In genomic region chr10:4107661-4108338, GRCm38 (mm10) we compare ENCODE assay signal across 8 mouse cellular contexts.
DNase-seq lines count a peak whose midpoint lies in the region; TF ChIP-seq lines count a peak whose summit lies in the region.

No protein-coding gene starts in this region.

- H3K27ac ChIP-seq in CH12.LX (ENCODE audit: insufficient read depth, low read depth) = no peak overlapping the region
- H3K27ac ChIP-seq in heart, embryonic 10.5 days = peak overlapping the region; percentile 86

- H3K4me3 ChIP-seq in CH12.LX (replicated peaks in 1 of 3; ENCODE audit: low read depth in 2 of 3, low read length in 2 of 3, poor library complexity in 1 of 3) = no peak overlapping the region
- H3K4me3 ChIP-seq in heart, embryonic 10.5 days = no peak overlapping the region

- H3K4me2 ChIP-seq in CH12.LX (ENCODE audit: insufficient read depth, low read depth, poor library complexity, severe bottlenecking) = no peak overlapping the region

- no peaks in the 10 kb centered on the region for H3K9me3 ChIP-seq in CH12.LX (replicated peaks; ENCODE audit: low read length)
- H3K9me3 ChIP-seq in heart, embryonic 10.5 days = no peaks in the 10 kb centered on the region

- no peak overlapping the region for H3K9ac ChIP-seq in CH12.LX (ENCODE audit: insufficient read depth, low read depth)

- no peak for TF ChIP-seq POLR2A in CH12.LX (IDR thresholded peaks at IDR 0.05; ENCODE audit: low read depth, low read length)

- no peaks in the 10 kb centered on the region for H3K27me3 ChIP-seq in CH12.LX (replicated peaks)
- H3K27me3 ChIP-seq in heart, embryonic 10.5 days (ENCODE audit: insufficient read depth, poor library complexity, severe bottlenecking) = no peaks in the 10 kb centered on the region

- peaks cover 0 to 23% of the 10 kb centered on the region in 2 experiments; a peak in 2 of 4 replicates for H3K4me1 ChIP-seq in CH12.LX (ENCODE audit: control insufficient read depth in 1 of 2, insufficient read depth in 2 of 2)
- peaks cover 52% of the 10 kb centered on the region for H3K4me1 ChIP-seq in heart, embryonic 10.5 days

- no peak for TF ChIP-seq EP300 in CH12.LX (IDR thresholded peaks at IDR 0.05; ENCODE audit: low read length)

- no peak for TF ChIP-seq CTCF in CH12.LX (conservative IDR thresholded peaks at IDR 0.05 in 1 of 2, IDR thresholded peaks at IDR 0.05 in 1 of 2; ENCODE audit: low read depth in 2 of 2, low read length in 2 of 2)

- H3K79me2 ChIP-seq in CH12.LX (replicated peaks; ENCODE audit: control insufficient read depth, extremely low read depth, insufficient read depth, poor library complexity, severe bottlenecking) = no peaks in the 10 kb centered on the region

- peaks cover 55 to 85% of the 10 kb centered on the region in 2 experiments for H3K36me3 ChIP-seq in CH12.LX (replicated peaks in 1 of 2; ENCODE audit: control insufficient read depth in 1 of 2, insufficient read depth in 1 of 2, low read length in 1 of 2)
- peaks cover 14% of the 10 kb centered on the region for H3K36me3 ChIP-seq in heart, embryonic 10.5 days

- DNase-seq in CH12.LX (ENCODE audit: extremely low read depth) = peak; percentile 31
- peak; percentile 68 for DNase-seq in adrenal gland, postnatal 14 days
- DNase-seq in heart, embryonic 10.5 days (ENCODE audit: low spot score) = peak; percentile 94
- peak; percentile 80 for DNase-seq in kidney, adult 9 months
- peak; percentile 79 for DNase-seq in lung, postnatal 10 days
- no peak for DNase-seq in frontal cortex, postnatal 10 days (ENCODE audit: low spot score in 2 of 2)
- no peak for DNase-seq in frontal cortex, postnatal 14 days (ENCODE audit: low spot score in 2 of 2)
- no peak for DNase-seq in c-Kit-positive CD71-positive TER-119-positive erythroid progenitor cells, embryonic 14.5 days (ENCODE audit: low spot score)

- 17% methylated on average over 7 of the region's 7 CpGs for WGBS in heart, embryonic 10.5 days

- no peak for TF ChIP-seq RAD21 in CH12.LX (IDR thresholded peaks at IDR 0.05; ENCODE audit: low read depth, low read length)

- in situ Hi-C loops in CH12.LX (cut with MboI; ENCODE audit: low pct_ligation_motif_present, low pct_unique_long_range_greater_than_20kb, low sequenced_read_pairs) = no loop called here

- dilution Hi-C loops in CH12.LX (cut with MboI; ENCODE audit: extremely low pct_ligation_motif_present, extremely low pct_unique_long_range_greater_than_20kb, low sequenced_read_pairs) = no loop called here

TF ChIP-seq in CH12.LX, 34 proteins besides CTCF, POLR2A, EP300 and RAD21:
- TF ChIP-seq SIN3A (IDR thresholded peaks at IDR 0.05; ENCODE audit: low read length) (no peak), SMC3 (IDR thresholded peaks at IDR 0.05; ENCODE audit: low read depth, low read length) (no peak), MAZ (IDR thresholded peaks at IDR 0.05; ENCODE audit: low read depth, low read length) (no peak), TBP (conservative IDR thresholded peaks at IDR 0.05; ENCODE audit: low read depth, low read length) (no peak), MYC (IDR thresholded peaks at IDR 0.05; ENCODE audit: low read depth, low read length) (no peak), CHD2 (IDR thresholded peaks at IDR 0.05; ENCODE audit: low read length) (no peak), USF2 (conservative IDR thresholded peaks at IDR 0.05; ENCODE audit: low read depth, low read length) (no peak), GABPA (IDR thresholded peaks at IDR 0.05; ENCODE audit: insufficient replicate concordance, low read depth, low read length) (no peak)

Comparison
In these comparisons a context has a peak if more than half of its experiments do, and no peak if none do; other contexts are left out.
1. DNase-seq: peak in CH12.LX (single experiment), adrenal gland, postnatal 14 days (single experiment), heart, embryonic 10.5 days (single experiment), kidney, adult 9 months (single experiment) and lung, postnatal 10 days (single experiment); none in frontal cortex, postnatal 10 days (0 of 2), frontal cortex, postnatal 14 days (0 of 2) and c-Kit-positive CD71-positive TER-119-positive erythroid progenitor cells, embryonic 14.5 days (single experiment).